Mouse (Mus musculus) spleen, embryonic (tissue): ENCODE results near the gene Ccdc85c.

Experiments
- CTCF ChIA-PET: fragments of 350-600 bp; sonication (Branson Sonifier 250); formaldehyde crosslinking; loops from one replicate; lab custom pipeline; 2022; lab: Charles Lee

Gene Ccdc85c

DNA sequence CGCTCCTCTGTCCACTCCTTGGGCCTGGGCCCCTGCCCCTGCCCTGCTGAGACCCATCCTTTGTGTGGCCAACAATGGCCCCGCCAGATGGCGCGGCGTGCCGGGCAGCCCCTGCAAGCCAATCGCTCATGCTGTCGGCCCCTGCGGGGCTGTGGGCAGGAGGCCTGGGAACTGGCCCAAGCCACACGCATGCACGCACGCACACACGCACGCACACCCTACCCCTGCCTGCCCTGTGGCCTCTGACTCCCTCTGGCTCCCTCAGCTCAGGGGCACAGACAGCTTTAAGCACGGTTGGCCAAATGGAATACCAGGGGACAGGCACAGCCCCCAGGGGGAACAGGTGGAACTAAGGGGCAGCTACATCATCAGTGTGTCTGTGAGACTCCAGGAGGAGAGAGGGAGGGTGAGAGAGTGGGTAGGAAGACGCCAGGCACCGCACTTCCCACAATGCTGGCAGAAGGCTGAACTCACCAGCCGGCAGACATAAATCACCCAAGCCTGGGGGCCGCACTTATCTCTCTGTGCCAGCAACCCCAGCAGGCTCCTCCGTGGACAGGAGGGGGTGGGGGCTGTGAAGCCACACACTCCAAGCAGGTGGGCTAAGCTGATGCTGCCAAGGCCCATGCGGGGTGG, 34.2 kb downstream of the Ccdc85c start:
- CTCF ChIA-PET = no interaction called here

DNA sequence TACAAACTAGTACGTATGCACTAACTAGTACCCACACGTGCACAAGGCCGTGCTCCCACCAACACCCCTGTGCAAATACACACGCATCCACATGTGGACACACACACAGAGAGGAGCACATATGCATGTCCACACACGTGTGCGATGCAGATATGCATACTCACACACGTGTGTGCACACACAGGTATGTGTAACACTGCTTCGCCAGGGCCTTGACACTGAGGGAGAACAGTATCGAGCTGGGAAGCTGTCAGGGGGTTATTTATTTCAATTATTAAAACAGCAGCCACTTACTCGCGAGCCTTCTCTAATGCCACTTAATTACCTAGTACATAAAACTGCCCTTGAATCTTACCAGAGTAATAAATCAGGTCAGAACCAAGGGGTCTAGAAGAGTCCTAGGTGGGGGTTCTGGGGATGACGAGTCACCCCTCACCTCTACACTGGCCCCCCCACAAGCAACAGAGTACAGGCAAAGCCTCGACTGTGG, 34.8 kb downstream of the Ccdc85c start:
- CTCF ChIA-PET = no interaction called here

DNA sequence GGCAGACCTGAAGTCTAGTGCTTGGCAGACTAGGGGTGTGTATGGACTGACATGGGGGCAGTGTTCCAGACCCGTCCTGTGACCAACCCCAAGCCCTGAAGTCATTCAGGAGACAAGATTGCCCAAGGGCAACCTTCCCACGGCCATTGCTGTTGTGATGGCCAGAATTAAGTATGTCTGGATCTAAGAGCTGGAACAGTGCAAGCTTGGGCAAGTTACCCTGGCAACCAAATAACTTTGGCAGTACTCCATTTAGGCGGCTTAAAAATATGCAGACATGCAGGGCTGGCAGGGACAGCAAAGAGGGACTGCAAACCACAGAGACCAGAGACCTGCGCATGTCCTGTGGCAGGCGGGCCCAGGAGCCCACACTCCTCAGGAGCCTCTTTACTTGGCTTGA, 35.8 kb downstream of the Ccdc85c start:
- CTCF ChIA-PET = no interaction called here

DNA sequence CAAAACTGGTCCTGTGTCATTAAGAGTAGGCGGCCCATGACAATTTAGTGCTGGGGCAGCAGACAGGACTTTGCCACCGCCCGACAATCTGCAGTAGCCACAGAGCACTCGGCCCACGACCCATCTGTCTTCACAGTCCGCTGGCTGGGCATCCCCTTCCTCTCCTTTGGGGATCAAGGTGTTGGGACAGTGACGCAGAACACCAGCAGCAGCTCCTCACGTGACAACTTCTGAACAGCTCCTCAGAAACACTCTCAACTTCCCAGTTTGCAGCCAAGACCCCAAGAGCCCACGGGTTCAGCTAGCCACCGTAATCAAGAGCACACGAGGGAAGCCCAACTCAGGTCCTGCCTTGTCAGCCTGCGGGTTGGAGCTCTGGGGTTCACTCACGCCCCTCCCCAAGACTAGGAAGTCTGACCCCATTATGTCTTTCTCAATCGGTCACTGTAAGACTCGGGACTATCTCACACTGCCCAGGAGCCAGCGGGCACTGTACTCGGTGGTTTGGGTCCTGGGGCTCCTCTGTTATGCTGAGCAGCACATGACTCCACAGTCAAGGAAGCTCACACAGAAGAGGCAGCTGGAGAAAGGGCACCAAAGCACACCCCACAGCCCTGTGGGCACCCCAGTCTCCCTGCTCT, 36.7 kb downstream of the Ccdc85c start:
- CTCF ChIA-PET = no interaction called here

DNA sequence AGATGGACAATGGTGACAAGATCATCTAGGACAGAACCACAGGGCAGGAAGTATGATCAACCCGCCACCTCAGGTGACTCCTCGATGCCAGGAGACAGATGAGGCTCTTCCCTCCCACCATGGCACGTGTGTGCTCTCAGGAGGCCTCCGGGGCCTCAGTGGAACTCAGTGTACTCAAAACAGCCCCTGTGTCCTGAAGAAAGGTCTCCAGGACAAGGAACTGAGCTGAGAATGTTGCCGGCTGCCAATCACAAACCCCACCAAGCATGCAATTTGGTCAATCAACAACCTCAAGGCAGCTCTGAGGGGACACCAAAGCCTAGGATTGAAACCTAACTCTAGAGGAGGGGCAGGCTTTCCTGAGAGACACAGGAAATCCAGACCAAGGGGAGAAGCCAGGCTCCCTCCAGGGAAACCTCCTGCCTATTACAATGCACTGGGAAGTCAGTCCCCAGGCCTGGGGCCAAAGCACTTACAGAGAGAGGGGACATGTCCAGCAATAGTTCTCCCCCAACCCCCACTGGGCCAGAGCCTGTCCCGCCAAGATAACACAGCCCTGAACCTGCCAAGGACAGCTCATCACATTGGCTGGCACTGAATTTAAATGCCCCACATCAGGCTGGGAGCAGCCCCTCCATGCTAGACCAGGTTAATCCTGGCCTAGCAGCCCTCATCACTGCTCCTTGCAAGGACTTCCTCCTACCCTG, 37.8 kb downstream of the Ccdc85c start:
- CTCF ChIA-PET = no interaction called here

DNA sequence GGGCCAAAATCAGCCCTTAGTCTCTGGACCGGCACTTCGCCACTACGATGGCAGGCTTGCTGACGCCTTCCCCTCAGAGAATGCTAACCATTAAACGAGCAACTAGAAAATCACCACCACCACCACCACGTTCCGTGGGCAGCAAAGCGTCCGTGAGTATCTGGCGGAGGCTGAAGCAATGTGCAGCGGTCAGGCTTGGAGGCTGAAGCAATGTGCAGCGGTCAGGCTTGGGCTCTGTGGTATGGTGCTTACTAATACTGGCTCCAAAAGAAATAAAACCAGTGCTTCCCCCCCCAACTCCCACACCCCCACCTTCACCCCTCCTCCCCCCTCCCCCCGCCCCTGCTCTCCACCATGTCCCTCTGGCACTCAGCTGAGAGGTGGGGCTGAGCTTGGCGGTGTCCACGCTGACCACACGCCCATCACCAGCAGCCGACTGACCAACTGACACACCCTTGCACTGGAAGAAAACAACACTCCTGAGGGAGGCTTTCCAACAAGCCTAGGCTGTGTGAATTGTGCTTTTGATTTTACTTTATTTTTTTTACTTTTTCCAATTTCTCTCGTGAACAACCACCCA, 39.2 kb downstream of the Ccdc85c start:
- CTCF ChIA-PET = no interaction called here

DNA sequence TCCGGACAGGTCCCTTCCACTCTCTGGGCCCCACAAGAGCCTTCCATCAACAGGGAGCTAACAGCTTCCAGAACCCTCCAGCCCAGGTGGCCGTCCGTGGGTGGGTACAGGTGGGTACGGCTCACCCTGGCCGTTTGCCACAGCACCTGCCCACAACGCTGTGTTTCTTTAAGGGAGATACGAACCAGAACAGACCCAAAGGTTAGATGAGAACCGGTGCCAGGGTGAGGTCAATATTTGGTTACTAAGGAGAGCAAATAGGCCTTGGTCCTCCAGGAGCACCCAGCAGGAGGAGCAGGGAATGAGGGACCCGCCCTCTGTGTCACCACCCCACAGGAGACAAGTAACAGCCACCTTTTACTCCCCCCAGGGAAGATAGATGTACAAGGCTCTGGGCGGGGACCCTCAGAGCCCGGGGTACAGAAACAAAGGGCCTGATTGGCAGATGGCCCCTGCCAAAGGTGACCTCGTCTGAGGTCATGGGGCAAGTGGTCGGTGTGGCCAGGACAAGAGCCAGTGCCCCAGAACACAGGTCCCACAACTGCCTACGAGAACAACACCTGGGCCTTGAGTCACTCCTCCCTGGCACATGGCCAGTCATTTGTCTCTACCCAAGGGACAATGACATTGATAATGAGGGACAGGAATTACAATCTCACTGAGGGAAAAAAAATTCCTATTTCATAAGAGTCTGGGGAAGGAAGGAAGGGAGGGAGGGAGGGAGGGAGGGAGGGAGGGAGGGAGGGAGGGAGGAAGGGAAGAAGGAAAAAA, 40.2 kb downstream of the Ccdc85c start:
- CTCF ChIA-PET = no interaction called here

DNA sequence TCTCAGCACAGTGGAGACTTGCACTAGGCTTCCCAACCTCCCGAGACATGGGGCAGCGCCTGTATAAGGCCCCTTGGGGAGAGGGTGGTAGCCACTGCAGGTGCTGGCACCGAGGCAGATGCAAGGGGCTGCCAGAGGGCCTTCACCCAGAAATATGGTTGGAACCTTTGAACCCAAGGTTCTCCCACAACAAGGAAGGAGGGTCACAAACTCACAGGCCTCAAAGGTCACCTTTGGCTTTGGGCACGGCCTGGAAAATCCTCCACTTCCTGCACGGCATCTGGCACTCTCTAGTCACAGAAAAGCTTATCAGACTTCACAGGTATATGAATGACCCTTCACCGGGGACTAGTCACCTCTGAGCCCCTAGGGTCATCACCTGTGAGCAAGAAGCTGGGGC, 41.5 kb downstream of the Ccdc85c start:
- CTCF ChIA-PET = no interaction called here

DNA sequence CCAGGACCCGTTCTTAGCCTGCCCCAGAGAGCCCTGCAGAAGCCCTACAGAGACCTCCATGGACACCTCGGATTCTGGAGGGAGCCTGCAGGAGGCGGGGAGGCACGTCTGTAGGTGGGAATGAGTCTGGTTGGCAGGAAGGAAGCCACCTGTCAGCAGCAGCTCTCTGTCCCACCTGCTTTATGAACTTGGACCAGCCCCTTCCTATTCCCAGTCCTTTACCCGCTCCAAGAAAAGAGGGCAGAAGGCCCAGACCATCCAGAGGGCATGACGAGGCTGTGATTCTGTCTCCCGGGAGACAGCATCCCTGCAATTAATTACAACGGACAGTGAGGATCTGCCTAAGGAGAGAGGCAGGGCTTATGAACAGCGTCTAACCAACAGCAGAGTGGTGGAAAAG, 43.3 kb downstream of the Ccdc85c start:
- CTCF ChIA-PET = no interaction called here

DNA sequence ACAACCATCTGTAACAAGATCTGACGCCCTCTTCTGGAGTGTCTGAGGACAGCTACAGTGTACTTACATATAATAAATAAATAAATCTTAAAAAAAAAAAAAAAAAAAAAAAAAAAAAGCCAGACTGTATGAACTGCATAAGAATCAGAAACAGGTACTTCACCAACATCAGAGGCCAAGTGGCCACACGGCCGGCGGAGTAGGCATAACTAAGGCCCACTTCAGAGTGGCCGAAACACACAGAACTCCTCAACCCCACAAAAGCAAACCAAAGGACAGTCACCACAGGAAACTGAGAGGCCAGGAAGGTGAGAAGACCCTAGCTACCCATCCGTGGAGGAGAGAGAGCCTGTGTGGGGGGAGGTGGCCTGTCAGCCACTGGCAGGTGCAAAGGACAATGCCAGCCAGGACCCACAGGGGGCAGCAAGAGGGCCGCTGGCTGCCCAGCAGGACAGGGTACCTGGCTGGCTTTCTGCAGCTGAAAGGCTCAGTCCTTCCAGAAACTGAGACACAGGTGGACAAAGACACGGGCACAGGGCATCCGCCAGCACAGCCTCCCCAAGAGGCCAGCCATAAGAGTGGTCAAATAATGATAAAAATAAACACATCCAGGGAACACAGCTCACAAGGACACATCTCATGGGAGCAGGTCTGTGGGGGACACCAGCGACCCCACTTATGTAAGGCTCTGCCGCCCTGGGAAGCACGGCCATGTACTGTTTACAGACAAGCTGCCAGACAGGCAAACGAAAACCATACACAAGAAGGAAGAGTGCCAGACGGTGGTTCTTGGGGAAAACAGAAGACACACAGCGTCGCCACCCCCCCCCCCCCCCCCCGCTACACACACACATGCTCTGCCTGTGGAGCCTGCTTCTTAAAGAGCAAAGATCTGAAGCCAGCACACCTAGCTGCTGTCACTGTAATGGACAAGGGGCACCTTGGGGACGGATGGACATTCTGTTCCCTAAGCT, 44.1 kb downstream of the Ccdc85c start:
- CTCF ChIA-PET = no interaction called here

DNA sequence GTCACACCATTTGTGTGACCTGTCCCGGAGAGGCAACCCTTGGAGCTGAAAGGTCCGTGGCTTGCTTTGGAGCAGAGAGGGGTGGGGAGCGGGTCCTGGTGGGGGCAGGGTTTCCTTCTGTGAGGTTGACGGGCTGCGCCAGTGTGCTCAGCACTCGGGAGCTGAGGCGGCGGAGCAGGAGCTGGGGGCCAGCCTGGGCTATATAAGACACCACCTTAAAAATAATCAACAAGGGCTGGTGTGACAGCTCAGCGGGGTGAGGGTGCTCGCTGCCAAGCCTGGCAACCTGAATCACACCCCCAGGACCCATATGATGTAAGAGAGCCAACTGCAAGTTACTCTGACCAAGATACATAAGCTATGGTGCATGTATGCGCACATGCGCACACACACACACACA, 45.1 kb downstream of the Ccdc85c start:
- CTCF ChIA-PET = no interaction called here

DNA sequence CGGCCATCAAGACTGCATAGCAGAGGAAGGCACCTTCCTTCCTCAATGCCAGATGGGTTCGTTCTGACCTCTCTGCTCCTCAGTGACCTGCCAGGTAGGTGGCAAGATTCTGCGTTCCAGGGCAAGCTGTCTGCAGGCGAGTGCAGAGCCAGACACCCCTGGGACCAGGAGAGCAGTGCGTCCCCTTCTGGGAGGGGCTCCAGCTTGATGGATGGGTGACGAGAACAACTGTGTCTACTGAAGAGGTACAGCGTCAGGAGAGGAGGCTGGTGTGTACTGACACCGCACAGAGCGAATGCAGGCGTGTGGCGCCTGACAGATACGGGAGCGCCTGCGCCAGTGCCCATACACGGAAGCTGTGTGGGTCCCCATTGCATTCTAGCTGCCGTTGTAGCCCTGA, 47.7 kb downstream of the Ccdc85c start:
- CTCF ChIA-PET = no interaction called here

DNA sequence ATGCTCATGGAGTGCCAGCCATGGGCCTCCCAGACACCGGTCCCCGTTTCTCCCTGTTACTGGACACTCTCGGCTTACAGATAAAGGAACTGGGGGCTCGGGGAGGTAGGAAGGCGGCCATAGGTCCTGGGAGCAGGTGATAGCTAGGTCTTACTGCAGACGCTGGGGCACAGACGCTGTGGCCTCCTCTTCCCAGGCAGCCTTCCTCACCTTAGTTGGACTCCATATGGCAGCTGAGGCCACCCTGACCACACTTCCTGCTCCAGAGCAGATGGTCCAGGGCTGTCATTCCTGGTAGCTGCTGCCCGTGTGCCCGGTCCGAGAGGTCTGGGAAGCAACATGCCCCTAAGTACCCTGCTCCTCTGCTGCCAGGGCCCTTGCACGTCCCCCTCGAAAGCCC, 48.3 kb downstream of the Ccdc85c start:
- CTCF ChIA-PET = no interaction called here

DNA sequence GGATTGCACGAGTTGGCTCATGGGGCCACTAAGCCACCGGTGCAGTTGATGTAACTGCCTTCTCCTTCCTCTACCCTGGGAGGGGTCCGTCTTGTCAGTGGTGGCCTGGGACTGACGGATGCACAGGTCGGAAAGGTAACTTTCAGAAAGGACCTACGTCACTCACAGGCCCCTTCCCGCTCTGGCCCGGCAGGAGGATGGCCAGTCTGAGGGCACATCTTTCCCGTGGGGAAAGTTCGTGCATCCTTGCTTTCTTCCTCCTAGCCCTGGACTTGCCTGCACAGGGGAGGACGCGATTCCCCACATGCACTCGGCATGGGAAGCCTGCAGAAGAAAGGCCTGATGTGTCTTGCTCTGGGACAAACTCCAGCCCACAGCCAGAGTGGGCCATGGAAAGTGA, 49.0 kb downstream of the Ccdc85c start:
- CTCF ChIA-PET = no interaction called here

DNA sequence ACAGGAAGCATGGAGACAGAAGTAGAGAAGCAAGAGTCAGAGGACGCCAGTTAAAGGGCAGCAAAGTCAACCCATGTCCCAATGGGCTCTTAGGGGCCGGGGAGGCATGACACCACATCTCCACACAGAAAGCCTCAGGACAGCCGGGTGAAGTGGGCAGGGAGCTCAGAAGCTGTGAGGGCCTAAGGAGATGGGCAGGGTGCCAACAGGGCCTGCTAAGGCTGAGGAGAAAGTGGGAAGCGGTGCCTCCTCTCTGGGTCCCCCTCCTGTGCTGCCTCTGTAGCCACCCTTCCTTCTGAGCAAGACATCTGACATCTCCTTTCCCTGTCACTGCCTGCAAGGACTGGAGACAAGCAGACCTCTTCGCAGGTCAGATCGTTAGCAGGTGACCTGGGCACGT, 49.4 kb downstream of the Ccdc85c start:
- CTCF ChIA-PET = no interaction called here

DNA sequence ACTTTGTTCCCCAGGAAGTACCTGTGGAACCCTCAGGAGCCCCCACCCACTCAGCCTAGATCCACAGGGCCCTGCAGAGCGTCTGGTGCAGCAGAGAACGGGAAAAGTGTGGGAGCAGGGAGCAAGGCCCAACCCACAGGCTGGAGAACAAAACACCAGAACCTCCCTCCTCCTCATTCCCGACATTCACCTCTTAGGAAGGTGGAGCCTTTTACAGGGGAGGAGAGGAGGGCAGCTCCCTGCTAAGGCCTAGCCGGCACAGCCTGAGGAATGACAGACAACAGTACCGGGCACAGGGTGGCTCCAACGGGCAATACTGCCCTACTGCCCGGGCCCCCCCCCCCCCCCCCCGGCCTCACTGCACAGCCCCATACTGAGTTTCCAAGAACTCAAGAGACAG, 51.9 kb downstream of the Ccdc85c start:
- CTCF ChIA-PET = no interaction called here

DNA sequence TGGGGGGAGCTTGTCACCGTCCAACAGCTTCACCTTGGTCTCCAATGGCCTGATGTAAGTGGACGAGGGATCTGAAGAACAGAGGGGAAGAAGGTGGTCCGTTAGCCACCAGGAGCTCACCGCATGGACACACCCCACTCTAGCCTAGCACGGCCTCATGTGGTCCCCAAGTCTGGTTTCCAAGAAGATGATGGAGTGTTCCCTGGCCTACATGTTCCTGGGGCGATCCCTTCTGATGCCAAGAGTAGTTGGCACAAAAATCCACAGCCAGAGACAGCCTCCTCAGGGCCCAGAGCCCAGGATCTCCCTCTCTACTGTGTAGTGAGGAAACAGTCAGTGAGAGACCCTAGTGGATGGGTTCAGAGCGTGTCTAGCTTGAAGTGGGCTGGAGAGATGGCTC, 53.5 kb downstream of the Ccdc85c start:
- CTCF ChIA-PET = no interaction called here

DNA sequence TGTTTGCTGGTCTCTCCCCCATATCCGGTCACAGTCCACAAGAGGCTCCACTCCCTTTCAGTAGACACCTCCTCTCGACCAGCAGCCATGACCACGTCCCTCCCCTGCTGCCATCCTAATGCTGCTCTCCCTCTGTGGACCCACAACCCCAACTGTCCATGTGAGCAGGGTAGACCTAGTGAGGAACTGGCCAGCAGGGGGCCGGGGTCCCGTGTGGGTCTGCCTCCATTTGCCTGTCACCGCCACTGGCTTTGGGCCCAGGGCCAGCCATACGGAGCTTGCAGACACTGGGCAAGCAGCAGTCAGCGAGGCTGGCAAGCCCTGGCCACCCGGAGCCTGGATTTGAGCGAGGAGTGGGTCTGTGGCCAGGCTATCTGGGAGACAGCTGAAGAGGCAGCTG, 54.0 kb downstream of the Ccdc85c start:
- CTCF ChIA-PET = no interaction called here

DNA sequence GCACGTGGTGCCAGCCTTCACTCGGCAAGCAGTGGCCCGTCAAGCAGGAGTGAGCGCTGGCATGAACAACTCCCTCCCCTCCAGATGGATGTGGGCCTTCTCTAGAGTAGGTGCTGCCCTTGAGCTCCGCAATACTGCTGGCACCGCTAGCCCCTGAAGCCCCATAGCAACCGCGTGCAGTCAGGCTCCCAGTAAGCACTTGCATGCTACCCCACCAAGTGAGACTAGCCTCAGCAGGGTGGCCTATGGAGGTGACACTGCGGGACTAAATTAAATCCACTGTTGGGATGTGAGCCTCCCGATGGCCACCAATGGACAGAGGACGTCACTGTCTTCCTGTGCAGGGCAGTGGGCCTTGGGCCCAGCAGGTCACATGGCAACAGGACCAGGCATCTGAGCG, 54.6 kb downstream of the Ccdc85c start:
- CTCF ChIA-PET = no interaction called here

DNA sequence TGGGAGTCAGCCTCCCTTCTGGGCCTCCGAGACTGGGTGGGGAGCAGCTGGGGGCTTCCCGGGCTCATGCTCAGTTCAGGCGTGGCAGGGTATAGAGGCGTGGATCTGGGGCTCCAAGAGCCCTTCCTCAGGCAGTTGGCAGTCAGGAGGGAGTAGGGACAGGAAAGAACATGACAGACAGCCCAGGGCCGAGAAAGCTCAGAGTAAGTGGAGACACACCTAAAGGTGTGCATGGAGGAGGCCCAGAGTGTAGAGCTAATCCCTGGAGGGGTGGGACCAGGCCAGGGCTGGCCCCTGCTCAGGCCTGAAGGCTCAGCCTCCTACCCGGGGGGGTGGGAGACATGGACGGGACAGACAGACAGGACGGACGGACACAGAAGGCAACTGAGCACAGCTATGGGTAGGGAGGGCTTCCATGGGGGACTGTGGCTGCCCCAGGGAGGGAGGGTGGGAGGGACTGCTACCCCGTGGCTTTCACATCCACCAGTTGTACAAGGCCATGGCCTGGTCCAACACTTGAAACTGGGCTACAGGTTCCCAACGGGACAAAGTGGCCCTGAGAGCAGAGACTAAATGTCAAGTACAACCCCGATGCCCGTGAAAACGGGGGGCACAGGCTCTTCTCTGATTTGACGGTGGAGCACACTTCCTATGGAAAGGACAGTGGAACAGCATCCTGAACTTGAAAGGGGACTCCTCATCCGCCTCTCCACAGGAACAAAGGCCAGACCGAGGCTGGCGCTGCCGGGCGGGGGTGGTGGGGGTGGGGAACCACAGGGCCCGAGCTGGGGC, 55.2 kb downstream of the Ccdc85c start:
- CTCF ChIA-PET = interaction anchor here (0.6 kb wide), 1 partner anchor 538 kb away, joined by 3 read pairs; no protein-coding TSS in a partner anchor
